Mouse (Mus musculus): Measurements from ENCODE around the gene Rnf5.

Rnf5 gene

GRCm38 (mm10) chr17:34585877-34586771 is 17.4 kb downstream of the Rnf5 start:
- no peak for DNase-seq (ENCODE audit: low spot score)

DNA sequence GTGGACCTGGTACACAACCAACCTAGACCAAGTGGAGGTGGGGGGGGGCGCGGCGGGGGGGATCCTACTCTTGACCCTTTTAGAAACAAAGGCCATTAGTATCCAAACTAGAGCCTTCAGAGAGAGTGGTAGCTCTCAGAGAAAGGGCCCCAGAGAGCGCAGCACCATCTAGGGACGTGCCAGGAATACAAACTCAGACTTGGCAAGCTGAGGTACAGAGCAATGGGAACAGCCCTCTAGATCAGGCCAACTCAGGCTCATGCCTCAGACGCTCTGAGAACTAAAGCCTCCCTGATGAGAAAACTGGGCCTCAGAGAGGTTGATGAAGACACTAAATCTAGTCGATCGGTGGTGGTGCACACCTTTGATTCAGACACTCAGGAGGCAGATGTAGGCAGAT is 18.4 kb downstream of the Rnf5 start:
- no peak for DNase-seq (ENCODE audit: low spot score)

GRCm38 (mm10) chr17:34583819-34584218 is 19.7 kb downstream of the Rnf5 start:
- no peak for DNase-seq (ENCODE audit: low spot score)

- DNase-seq (ENCODE audit: low spot score) = no peak
These were observed 20.1 kb downstream of the Rnf5 start for GRCm38 (mm10) chr17:34583397-34583796.

DNA sequence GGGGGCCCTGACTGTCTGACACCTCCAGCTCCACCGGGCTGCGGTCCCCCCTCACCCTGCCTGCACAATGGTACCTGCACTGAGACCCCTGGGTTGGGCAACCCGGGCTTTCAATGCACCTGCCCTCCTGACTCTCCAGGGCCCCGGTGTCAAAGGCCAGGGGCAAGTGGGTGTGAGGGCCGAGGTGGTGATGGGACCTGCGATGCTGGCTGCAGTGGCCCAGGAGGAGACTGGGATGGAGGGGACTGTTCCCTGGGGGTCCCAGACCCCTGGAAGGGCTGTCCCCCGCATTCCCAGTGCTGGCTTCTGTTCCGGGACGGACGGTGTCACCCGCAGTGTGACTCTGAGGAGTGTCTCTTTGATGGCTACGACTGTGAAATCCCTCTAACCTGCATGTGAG is 21.0 kb downstream of the Rnf5 start:
- no peak for DNase-seq (ENCODE audit: low spot score)

GRCm38 (mm10) chr17:34578070-34578469 is 25.4 kb downstream of the Rnf5 start:
- no peak for DNase-seq (ENCODE audit: low spot score)

DNA sequence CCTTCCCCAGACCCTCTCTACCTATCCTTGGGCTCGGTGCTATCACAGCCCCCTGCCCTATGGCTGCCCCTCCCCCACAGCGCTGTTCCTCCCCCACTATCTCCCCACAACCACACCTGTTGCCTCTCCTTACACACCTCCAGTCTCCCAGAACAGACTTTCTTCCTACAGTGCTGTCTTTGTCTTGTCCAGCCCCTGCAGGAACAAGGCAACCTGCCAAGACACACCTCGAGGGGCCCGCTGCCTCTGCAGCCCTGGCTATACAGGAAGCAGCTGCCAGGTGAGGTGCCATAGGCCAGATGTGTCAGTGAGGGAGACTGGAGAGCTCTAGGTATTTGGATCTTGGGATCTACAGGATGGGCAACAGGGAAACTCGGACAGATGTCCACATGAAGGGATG is 26.9 kb downstream of the Rnf5 start:
- no peak for DNase-seq (ENCODE audit: low spot score)

GRCm38 (mm10) chr17:34572361-34572760 is 31.1 kb downstream of the Rnf5 start:
- DNase-seq (ENCODE audit: low spot score) = no peak

DNA sequence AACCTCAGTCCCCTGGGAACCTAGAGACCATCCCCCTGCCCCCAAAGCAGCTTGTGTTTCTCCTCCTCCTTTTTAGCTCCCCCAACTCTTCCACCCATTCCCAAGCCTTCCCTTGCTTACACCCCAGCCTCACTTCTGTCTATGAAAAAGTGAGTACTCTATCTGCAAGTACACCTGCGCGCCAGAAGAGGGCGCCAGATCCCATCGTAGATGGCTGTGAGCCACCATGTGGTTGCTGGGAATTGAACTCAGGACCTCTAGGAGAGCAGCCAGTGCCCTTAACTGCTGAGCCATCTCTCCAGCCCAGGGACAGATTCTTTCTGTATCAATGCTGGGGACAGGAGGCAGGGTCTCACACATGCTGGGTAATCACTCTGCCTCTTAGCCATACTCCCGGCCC is 31.6 kb downstream of the Rnf5 start:
- DNase-seq (ENCODE audit: low spot score) = no peak

- DNase-seq (ENCODE audit: low spot score) = no peak
These were observed 33.6 kb downstream of the Rnf5 start for GRCm38 (mm10) chr17:34569919-34570318.

DNA sequence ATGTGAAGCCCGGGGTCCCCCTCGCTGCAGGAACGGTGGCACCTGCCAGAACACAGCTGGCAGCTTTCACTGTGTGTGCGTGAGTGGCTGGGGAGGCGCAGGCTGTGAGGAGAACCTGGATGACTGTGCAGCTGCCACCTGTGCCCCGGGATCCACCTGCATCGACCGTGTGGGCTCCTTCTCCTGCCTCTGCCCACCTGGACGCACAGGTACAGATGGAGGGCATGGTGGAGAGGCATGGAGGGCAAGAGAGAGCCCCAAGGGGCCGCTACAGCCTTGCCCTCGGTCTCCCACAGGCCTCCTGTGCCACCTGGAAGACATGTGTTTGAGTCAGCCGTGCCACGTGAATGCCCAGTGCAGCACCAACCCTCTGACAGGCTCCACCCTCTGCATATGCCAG is 35.1 kb downstream of the Rnf5 start:
- DNase-seq (ENCODE audit: low spot score) = no peak

DNA sequence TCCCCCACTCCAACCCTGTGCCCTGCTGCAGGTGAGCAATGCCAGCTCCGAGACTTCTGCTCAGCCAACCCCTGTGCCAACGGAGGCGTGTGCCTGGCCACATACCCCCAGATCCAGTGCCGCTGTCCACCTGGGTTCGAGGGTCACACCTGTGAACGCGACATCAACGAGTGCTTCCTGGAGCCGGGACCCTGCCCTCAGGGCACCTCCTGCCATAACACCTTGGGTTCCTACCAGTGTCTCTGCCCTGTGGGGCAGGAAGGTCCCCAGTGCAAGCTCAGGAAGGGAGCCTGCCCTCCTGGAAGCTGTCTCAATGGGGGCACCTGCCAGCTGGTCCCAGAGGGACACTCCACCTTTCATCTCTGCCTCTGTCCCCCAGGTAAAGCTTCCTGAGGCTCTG is 36.2 kb downstream of the Rnf5 start:
- DNase-seq (ENCODE audit: low spot score) = no peak

GRCm38 (mm10) chr17:34564796-34565195 is 38.7 kb downstream of the Rnf5 start:
- DNase-seq (ENCODE audit: low spot score) = no peak

- no peak for DNase-seq (ENCODE audit: low spot score)
These were observed 39.5 kb downstream of the Rnf5 start, which contains the start of gene Notch4 for GRCm38 (mm10) chr17:34564003-34564421. Gene Notch4, plus strand, starts transcription at chr17:34564268.

- no peak for DNase-seq (ENCODE audit: low spot score)
These were observed 40.1 kb downstream of the Rnf5 start for GRCm38 (mm10) chr17:34563354-34563753.

- DNase-seq (ENCODE audit: low spot score) = no peak
These were observed 40.9 kb downstream of the Rnf5 start for GRCm38 (mm10) chr17:34562595-34562994.

DNA sequence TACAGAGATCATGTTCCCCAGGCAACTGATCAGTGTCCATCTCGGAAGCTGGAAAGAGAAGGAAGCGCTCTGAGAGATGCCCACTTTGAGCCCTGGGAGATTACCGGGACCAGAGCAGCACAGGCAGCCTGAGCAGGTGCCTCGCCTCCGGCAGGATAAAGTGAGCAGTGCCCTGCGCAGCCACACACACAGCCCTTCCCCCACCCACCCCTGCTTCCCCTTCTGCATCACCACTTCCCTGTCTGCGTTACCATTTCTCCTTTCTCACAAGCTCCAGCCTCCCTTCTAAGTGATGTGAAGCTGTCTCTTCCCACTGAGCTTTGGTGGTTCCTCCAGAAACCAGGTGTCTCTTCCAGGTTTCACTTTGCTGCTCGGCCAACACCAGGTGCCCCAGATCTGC is 42.3 kb downstream of the Rnf5 start:
- no peak for DNase-seq (ENCODE audit: low spot score)

GRCm38 (mm10) chr17:34560438-34560837 is 43.1 kb downstream of the Rnf5 start:
- DNase-seq (ENCODE audit: low spot score) = no peak

DNA sequence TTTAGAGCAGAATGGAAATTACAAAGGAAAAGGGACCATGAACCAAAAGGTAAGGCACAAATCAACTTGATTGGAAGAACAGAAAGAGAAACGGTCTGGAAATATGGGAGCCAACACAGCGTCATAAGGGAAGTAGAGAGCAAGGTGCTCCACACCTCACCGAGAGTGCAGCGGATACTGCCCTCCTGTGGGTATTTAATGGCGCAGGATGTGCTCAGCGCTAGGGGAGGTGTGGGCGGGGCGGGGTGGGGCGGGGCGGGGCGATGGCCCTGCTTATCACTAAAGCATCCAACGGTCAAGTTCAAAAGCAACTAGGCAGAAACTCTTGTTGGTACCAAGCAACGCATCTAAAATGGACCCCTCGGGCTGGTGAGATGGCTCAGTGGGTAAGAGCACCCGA is 43.6 kb downstream of the Rnf5 start:
- no peak for DNase-seq (ENCODE audit: low spot score)

DNA sequence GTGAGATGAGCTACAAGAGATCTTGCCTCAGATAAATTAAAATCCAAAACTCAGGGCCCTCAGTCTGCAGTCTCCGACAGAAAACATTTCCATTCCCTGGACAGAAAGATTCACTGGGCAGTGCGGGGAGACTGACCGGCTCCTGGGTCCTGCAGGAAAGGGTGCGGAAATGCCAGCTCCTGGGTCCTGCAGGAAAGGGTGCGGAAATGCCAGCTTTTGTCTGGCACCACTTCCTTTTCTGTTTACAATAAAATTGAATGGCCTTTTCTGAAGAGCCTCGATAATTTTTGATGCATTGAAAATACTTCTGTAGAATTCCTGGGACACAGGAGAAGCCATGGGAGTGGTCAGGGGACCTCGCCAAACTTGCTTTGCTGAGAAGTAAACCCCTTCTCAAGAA is 44.4 kb downstream of the Rnf5 start:
- DNase-seq (ENCODE audit: low spot score) = no peak

DNA sequence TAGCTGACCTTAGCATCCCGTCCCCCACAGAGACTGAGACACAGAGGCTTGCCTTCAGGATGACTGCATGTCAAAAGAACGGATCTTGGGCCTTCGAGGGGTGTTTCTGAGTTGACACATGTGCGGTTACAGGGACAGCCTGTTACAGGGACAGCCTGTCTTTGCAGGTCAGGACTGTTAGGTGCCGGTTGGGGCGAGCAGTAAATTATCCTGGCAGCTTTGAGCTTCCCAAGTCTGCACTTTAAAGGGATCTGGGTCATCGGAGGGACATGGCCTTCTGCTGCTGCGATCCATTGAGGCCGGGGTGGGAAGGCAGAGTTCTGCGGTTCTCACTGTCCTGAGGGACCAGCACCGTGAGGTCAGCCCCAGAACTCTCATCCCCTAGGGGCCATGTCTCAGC is 46.1 kb downstream of the Rnf5 start:
- DNase-seq (ENCODE audit: low spot score) = no peak

GRCm38 (mm10) chr17:34556406-34556805 is 47.1 kb downstream of the Rnf5 start:
- no peak for DNase-seq (ENCODE audit: low spot score)

DNA sequence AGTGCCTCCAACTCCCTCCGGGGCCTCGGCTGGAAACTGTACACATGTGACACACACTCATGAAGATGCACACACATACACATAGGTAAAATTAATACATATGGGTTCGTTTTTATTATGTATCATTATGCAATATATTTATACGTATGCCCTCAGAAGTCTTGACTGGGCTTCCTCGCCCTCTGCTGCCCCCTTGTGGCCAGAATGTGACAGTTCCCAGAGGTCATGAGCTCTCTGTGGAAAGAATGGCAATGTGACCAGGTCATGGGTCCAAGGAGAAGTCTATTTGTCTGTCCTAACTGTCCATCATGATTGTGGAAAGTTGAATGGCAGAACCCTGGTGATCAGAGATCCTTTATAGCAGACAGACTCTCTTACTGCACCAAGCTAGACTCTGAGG is 48.0 kb downstream of the Rnf5 start:
- peak; percentile 64 for DNase-seq (ENCODE audit: low spot score)
